Comparison of ENCODE assay signal across 9 mouse cellular contexts in the genomic region with DNA sequence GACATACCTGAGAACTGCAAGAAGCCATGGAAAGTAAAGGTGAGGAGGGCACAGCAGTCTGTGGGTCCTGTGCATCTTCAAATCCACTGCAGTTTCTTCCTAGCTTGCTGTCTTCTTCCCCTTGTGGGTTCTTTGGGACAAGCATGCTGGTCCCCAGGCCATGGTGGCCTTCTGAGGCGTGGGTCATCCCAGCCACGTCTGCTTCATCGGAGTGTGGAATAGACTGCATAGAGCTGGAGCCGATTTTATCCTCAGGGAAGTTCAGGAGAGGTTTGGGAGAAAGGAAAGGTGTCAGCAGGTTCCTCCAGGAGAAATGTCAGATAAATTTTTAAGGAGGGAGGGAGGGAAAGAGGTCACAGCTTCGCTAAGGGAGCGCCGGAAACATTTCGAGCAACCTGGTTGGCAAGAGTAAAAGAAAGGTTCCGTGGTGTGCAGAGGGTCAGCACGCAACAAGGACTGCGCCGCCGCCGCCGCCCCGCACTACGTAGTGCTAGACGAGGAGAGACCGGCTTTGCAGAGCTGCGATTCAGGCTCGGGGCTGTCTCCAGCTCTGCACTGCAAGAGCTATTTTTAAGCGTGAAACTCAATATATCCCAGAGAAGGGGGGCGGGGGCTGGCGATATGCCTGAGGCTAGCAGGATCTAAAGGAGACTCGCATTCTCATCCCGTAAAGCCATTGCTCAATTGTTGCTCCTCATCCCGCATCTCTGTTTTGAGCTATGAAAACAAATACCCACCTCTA. TPM values are rescaled to one million over a fixed set of nuclear protein-coding genes. Genes with fewer than 3 reads are reported as not detected.
DNase-seq lines count a peak whose midpoint lies in the region; ATAC-seq and TF ChIP-seq lines count a peak whose summit lies in the region.
"Had no signal": no experiment of that assay in that cellular context is flagged by ENCODE, and none has a peak within 500 bp of the region (broad histone marks: within the 10 kb centered on the region; RNA-seq: fewer than 3 reads in every experiment).

Pla2g4e (minus strand) TSS at position 657 of the 742 bp plus-strand sequence.

- ATAC-seq in lung, embryonic 16.5 days (ENCODE audit: low read depth) = peak; percentile 77
- ATAC-seq in midbrain, embryonic 15.5 days (replicated peaks) = peak; percentile 94

- 5% methylated on average over 27 of the region's 27 CpGs for WGBS in lung, embryonic 16.5 days
- WGBS in heart, embryonic 10.5 days = 5% methylated on average over 27 of the region's 27 CpGs
- WGBS in midbrain, embryonic 15.5 days = 4% methylated on average over 27 of the region's 27 CpGs

- peak within 1 kb of the TSS; percentile 55; the same call in 1 of the 2 replicates for H3K9ac ChIP-seq in lung, embryonic 16.5 days (ENCODE audit: low read length)
- peak within 1 kb of the TSS; percentile 59 for H3K9ac ChIP-seq in midbrain, embryonic 15.5 days

- no peak for TF ChIP-seq CTCF in left cerebral cortex, adult 2 months (IDR thresholded peaks at IDR 0.05)

- no peaks in the 10 kb centered on the region for H3K36me3 ChIP-seq in lung, embryonic 16.5 days (ENCODE audit: control insufficient read depth, insufficient read depth, low read length)
- H3K36me3 ChIP-seq in heart, embryonic 10.5 days = no peaks in the 10 kb centered on the region
- no peaks in the 10 kb centered on the region for H3K36me3 ChIP-seq in midbrain, embryonic 15.5 days (replicated peaks)

- H3K4me1 ChIP-seq in lung, embryonic 16.5 days (replicated peaks; ENCODE audit: control insufficient read depth, insufficient read depth, low read length) = peaks cover 3% of the 10 kb centered on the region; the same call in 1 of the 2 replicates
- peaks cover 12% of the 10 kb centered on the region for H3K4me1 ChIP-seq in heart, embryonic 10.5 days
- H3K4me1 ChIP-seq in midbrain, embryonic 15.5 days = peaks cover 26% of the 10 kb centered on the region; the same call in 1 of the 2 replicates

- peak within 1 kb of the TSS; percentile 73 for H3K4me2 ChIP-seq in lung, embryonic 16.5 days (ENCODE audit: low read depth, low read length)
- H3K4me2 ChIP-seq in midbrain, embryonic 15.5 days = peak within 1 kb of the TSS; percentile 63

- intact Hi-C loops in left cerebral cortex, adult 2 months (cut with DNase I) = loop anchor here (5.0 kb wide), 1 partner anchor 73 kb away; no protein-coding TSS in a partner anchor

- no peak for DNase-seq in lung, postnatal 4 days
- DNase-seq in embryo, embryonic 9.5 days (ENCODE audit: extremely low spot score) = peak; percentile 51
- no peak for DNase-seq in heart, embryonic 10.5 days (ENCODE audit: low spot score)
- peak; percentile 26 to 36 for DNase-seq in left cerebral cortex, adult 2 months (ENCODE audit: extremely low spot score in 1 of 2, low spot score in 2 of 2)
- no peak for DNase-seq in thymus, postnatal 4 days
- DNase-seq in c-Kit-positive CD71-positive TER-119-positive erythroid progenitor cells, embryonic 14.5 days (ENCODE audit: low spot score) = no peak

- H3K9me3 ChIP-seq in lung, embryonic 16.5 days (ENCODE audit: control insufficient read depth, low read length) = no peaks in the 10 kb centered on the region
- no peaks in the 10 kb centered on the region for H3K9me3 ChIP-seq in heart, embryonic 10.5 days
- no peaks in the 10 kb centered on the region for H3K9me3 ChIP-seq in midbrain, embryonic 15.5 days

- H3K4me3 ChIP-seq in lung, embryonic 16.5 days (ENCODE audit: low read length) = peak within 1 kb of the TSS; percentile 45
- H3K4me3 ChIP-seq in heart, embryonic 10.5 days = peak within 1 kb of the TSS; percentile 56
- H3K4me3 ChIP-seq in left cerebral cortex, adult 2 months = peak within 1 kb of the TSS; percentile 55
- peak within 1 kb of the TSS; percentile 47 for H3K4me3 ChIP-seq in midbrain, embryonic 15.5 days

- H3K27ac ChIP-seq in lung, embryonic 16.5 days (ENCODE audit: low read length) = no peak within 1 kb of the TSS
- H3K27ac ChIP-seq in heart, embryonic 10.5 days = peak within 1 kb of the TSS; percentile 76
- H3K27ac ChIP-seq in left cerebral cortex, adult 2 months = peak within 1 kb of the TSS; percentile 87
- H3K27ac ChIP-seq in midbrain, embryonic 15.5 days = peak within 1 kb of the TSS; percentile 85

- H3K27me3 ChIP-seq in lung, embryonic 16.5 days (ENCODE audit: control insufficient read depth, insufficient read depth, low read depth, low read length) = no peaks in the 10 kb centered on the region; the same call in 1 of the 2 replicates
- H3K27me3 ChIP-seq in heart, embryonic 10.5 days (ENCODE audit: insufficient read depth, poor library complexity, severe bottlenecking) = peaks cover 18% of the 10 kb centered on the region; the same call in 1 of the 2 replicates
- H3K27me3 ChIP-seq in midbrain, embryonic 15.5 days (replicated peaks) = no peaks in the 10 kb centered on the region; the same call in 1 of the 2 replicates

RNA-seq across cellular contexts. Expression of gene Pla2g4e, which starts in this region (rescaled TPM):
- 0.08 and 0.20 TPM in 2 replicates for polyA plus RNA-seq in lung, embryonic 16.5 days (2015; fragmentation: Nextera tagmentation; extraction: Ambion mirVana)
- 0.52 and 0.54 TPM in 2 replicates for polyA plus RNA-seq in heart, embryonic 10.5 days (2016; fragmentation: Nextera tagmentation; extraction: Ambion mirVana)
- 10 to 100 TPM; 19.4 to 22.3 TPM for total RNA-seq in left cerebral cortex, adult 2 months (2021)
- 5.1 and 5.3 TPM in 2 replicates for polyA plus RNA-seq in midbrain, embryonic 15.5 days (2015; fragmentation: Nextera tagmentation; extraction: Ambion mirVana)
- total RNA-seq: liver, adult 2 months had no signal
- polyA plus RNA-seq: liver, adult 2 months had no signal

Comparison
In these comparisons a context has a peak if more than half of its experiments do, and no peak if none do; other contexts are left out.
1. Peak in ATAC-seq, H3K4me3 ChIP-seq, H3K9ac ChIP-seq and H3K4me2 ChIP-seq in lung, embryonic 16.5 days; RNA of the gene not detected or under 1 TPM.
2. DNase-seq: peak in embryo, embryonic 9.5 days (single experiment) and left cerebral cortex, adult 2 months (2 of 2); none in lung, postnatal 4 days (0 of 2), heart, embryonic 10.5 days (single experiment), thymus, postnatal 4 days (single experiment) and c-Kit-positive CD71-positive TER-119-positive erythroid progenitor cells, embryonic 14.5 days (single experiment).
3. Peak in every context shown above with its lines, with median percentiles within 50 percentile points of each other: H3K4me3 ChIP-seq.